Mouse (Mus musculus): ENCODE results near the gene Maip1.

DNA sequence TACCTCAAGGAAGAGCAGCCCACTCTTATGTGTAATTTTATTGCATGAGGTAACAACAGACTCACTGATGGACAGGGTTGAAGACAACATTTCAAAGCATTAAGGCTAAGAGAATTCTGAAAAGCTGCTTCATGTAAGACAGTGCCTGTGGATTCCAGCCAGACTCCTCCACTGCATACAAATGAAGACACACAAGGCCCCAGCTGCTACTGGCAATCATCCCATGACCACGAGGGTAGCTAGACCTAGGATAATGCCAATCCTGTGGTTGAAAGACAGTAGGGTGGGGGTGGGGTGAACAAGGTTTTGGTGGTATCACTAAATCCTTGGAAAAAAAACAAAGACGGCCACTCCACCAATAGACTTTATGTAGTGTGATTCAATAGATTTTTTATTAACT lies 18.3 kb upstream of the Maip1 start:
- TF ChIP-seq CTCF (IDR thresholded peaks at IDR 0.05; ENCODE audit: borderline replicate concordance, control insufficient read depth, extremely low read depth, insufficient read depth, low read length, poor library complexity) (no peak), POLR2A (IDR thresholded peaks at IDR 0.05; ENCODE audit: control insufficient read depth, extremely low read depth, insufficient read depth, low read length, poor library complexity) (no peak)

Measured in thymus, adult 2 months (tissue).